Mouse (Mus musculus) liver, embryonic 16.5 days (tissue): Measurements from ENCODE around the gene Hoxa5. TPM values are rescaled to one million over a fixed set of nuclear protein-coding genes. Genes with fewer than 3 reads are reported as not detected.

Experiments used
- ATAC-seq: fragments of 200-750 bp; cut with Nextera tagmentation; 2 replicates; pipeline ENCODE4 v1.8.0; 2017; ENCODE audit warnings: low read depth, mild to moderate bottlenecking, moderate number of reproducible peaks, moderate library complexity
- H3K27ac ChIP-seq: fragments of 300-500 bp; sonication (generic); 2 replicates; pipeline ENCODE4 v1.5.1; 2014; ENCODE audit warnings: mild to moderate bottlenecking, low read length
- H3K27me3 ChIP-seq: fragments of 300-500 bp; sonication (generic); 2 replicates; pipeline ENCODE4 v1.6.1; 2014; ENCODE audit warnings: low read depth, low read length, mixed read lengths; ENCODE audit not compliant: control insufficient read depth, insufficient read depth
- H3K36me3 ChIP-seq: fragments of 300-500 bp; sonication (generic); 2 replicates; pipeline ENCODE4 v1.6.1; 2014; ENCODE audit warnings: mild to moderate bottlenecking; ENCODE audit not compliant: control insufficient read depth, insufficient read depth
- H3K4me1 ChIP-seq: fragments of 300-500 bp; sonication (generic); 2 replicates; pipeline ENCODE4 v1.6.1; 2014; ENCODE audit warnings: low read depth, low read length, mixed read lengths; ENCODE audit not compliant: control insufficient read depth
- H3K4me2 ChIP-seq: fragments of 300-500 bp; sonication (generic); 2 replicates; pipeline ENCODE4 v1.6.1; 2014; ENCODE audit warnings: low read depth, low read length, mixed read lengths
- H3K4me3 ChIP-seq: fragments of 300-500 bp; sonication (generic); 2 replicates; pipeline ENCODE4 v1.5.1; 2014; ENCODE audit warnings: low read depth, mild to moderate bottlenecking, low read length
- H3K9ac ChIP-seq: fragments of 300-500 bp; sonication (generic); 2 replicates; pipeline ENCODE4 v1.6.1; 2014; ENCODE audit warnings: low read depth, low read length
- H3K9me3 ChIP-seq: fragments of 300-500 bp; sonication (generic); replicated peaks from 2 replicates; pipeline ENCODE4 v1.6.1; 2016; ENCODE audit warnings: low read length; ENCODE audit not compliant: control insufficient read depth
- WGBS: fragments of 180-500 bp; shearing (Covaris S2); extraction: QIAGEN DNeasy Blood & Tissue Kit; methylation state at CpG from one replicate; pipeline ENCODE4 v1.1.7; 2014; ENCODE audit not compliant: insufficient replicate concordance; 5-methylcytosine and 5-hydroxymethylcytosine counted together
- polyA plus RNA-seq: library from polyadenylated mRNA; unstranded; fragments of >200 nt; fragmentation: Nextera tagmentation; extraction: Ambion mirVana; gene quantifications from 2 replicates; pipeline ENCODE4 v1.2.1, GENCODE M21; 2015

The Hoxa5 gene
- 0.26 and 0.68 TPM in 2 replicates for polyA plus RNA-seq

- Histone ChIP-seq H3K9ac (0 out of 2 replicates have a peak within 1 kb of the TSS, but pooled peaks have one; percentile 24), H3K27ac (no peak within 1 kb of the TSS), H3K4me3 (peak within 1 kb of the TSS; percentile 48), H3K4me1 (no peaks in the 10 kb centered on the region), H3K9me3 (no peaks in the 10 kb centered on the region), H3K27me3 (peaks cover 95% of the 10 kb centered on the region), H3K4me2 (peak within 1 kb of the TSS; percentile 34), H3K36me3 (no peaks in the 10 kb centered on the region)
- ATAC-seq: peak; percentile 62
- WGBS: under 1% methylated on average over 65 of the region's 65 CpGs
Measured at GRCm38 (mm10) chr6:52204050-52204752, at the start of gene Hoxa5. TSS of gene Hoxa5 (minus strand) at chr6:52204587.

GRCm38 (mm10) chr6:52253511-52254500 is 49.4 kb upstream of the Hoxa5 start:
- WGBS: 1% methylated on average over 59 of the region's 59 CpGs
- H3K36me3 ChIP-seq: no peaks in the 10 kb centered on the region
- no peaks in the 10 kb centered on the region for H3K4me1 ChIP-seq
- peaks cover 84% of the 10 kb centered on the region for H3K27me3 ChIP-seq
- no peaks in the 10 kb centered on the region for H3K9me3 ChIP-seq
- no peak overlapping the region for H3K4me2 ChIP-seq
- H3K27ac ChIP-seq: no peak overlapping the region
- no peak for ATAC-seq
- no peak overlapping the region for H3K4me3 ChIP-seq
- no peak overlapping the region for H3K9ac ChIP-seq

- no peak overlapping the region for H3K9ac ChIP-seq
- no peak overlapping the region for H3K4me2 ChIP-seq
- no peak for ATAC-seq
- no peaks in the 10 kb centered on the region for H3K4me1 ChIP-seq
- no peak overlapping the region for H3K4me3 ChIP-seq
- peaks cover 84% of the 10 kb centered on the region for H3K27me3 ChIP-seq
- H3K9me3 ChIP-seq: no peaks in the 10 kb centered on the region
- under 1% methylated on average over 35 of the region's 35 CpGs for WGBS
- H3K27ac ChIP-seq: no peak overlapping the region
- no peaks in the 10 kb centered on the region for H3K36me3 ChIP-seq
Measured at GRCm38 (mm10) chr6:52252775-52253376, 48.5 kb upstream of the Hoxa5 start.

- no peak overlapping the region for H3K9ac ChIP-seq
- 3% methylated on average over 24 of the region's 24 CpGs for WGBS
Measured at GRCm38 (mm10) chr6:52252016-52252774, 47.8 kb upstream of the Hoxa5 start.

GRCm38 (mm10) chr6:52251177-52251879 is 46.9 kb upstream of the Hoxa5 start:
- 9% methylated on average over 7 of the region's 7 CpGs for WGBS
- Histone ChIP-seq H3K4me3 (no peak overlapping the region), H3K27me3 (peaks cover 87% of the 10 kb centered on the region), H3K9me3 (no peaks in the 10 kb centered on the region), H3K27ac (no peak overlapping the region), H3K36me3 (no peaks in the 10 kb centered on the region), H3K4me1 (no peaks in the 10 kb centered on the region), H3K9ac (no peak overlapping the region), H3K4me2 (no peak overlapping the region)
- no peak for ATAC-seq

More at GRCm38 (mm10) chr6:52252016-52252774, 47.8 kb upstream of the Hoxa5 start:
- ATAC-seq: no peak
- H3K27ac ChIP-seq: no peak overlapping the region
- no peak overlapping the region for H3K4me2 ChIP-seq
- H3K4me1 ChIP-seq: no peaks in the 10 kb centered on the region
- no peak overlapping the region for H3K4me3 ChIP-seq
- no peaks in the 10 kb centered on the region for H3K36me3 ChIP-seq
- peaks cover 85% of the 10 kb centered on the region for H3K27me3 ChIP-seq
- H3K9me3 ChIP-seq: no peaks in the 10 kb centered on the region

- 0% methylated on average over 4 of the region's 4 CpGs for WGBS
- no peaks in the 10 kb centered on the region for H3K36me3 ChIP-seq
- H3K27me3 ChIP-seq: peaks cover 95% of the 10 kb centered on the region
- H3K9me3 ChIP-seq: no peaks in the 10 kb centered on the region
- H3K4me1 ChIP-seq: no peaks in the 10 kb centered on the region; the same call in 1 of the 2 replicates
- H3K4me3 ChIP-seq: no peak overlapping the region
- no peak overlapping the region for H3K27ac ChIP-seq
- no peak overlapping the region for H3K4me2 ChIP-seq
- no peak overlapping the region for H3K9ac ChIP-seq
- no peak for ATAC-seq
Measured at GRCm38 (mm10) chr6:52249826-52250225, 45.4 kb upstream of the Hoxa5 start.

GRCm38 (mm10) chr6:52249415-52249738 is 45.0 kb upstream of the Hoxa5 start:
- H3K9me3 ChIP-seq: no peaks in the 10 kb centered on the region
- no peaks in the 10 kb centered on the region; the same call in 1 of the 2 replicates for H3K4me1 ChIP-seq
- H3K36me3 ChIP-seq: no peaks in the 10 kb centered on the region
- H3K4me3 ChIP-seq: no peak overlapping the region
- no peak overlapping the region for H3K9ac ChIP-seq
- no peak overlapping the region for H3K4me2 ChIP-seq
- H3K27me3 ChIP-seq: peaks cover 98% of the 10 kb centered on the region
- no peak overlapping the region for H3K27ac ChIP-seq
- no peak for ATAC-seq
- 2% methylated on average over 16 of the region's 16 CpGs for WGBS
